Mouse (Mus musculus) liver, embryonic 16.5 days (tissue): ENCODE data around the gene Mrpl37. TPM values are rescaled to one million over a fixed set of nuclear protein-coding genes. Genes with fewer than 3 reads are reported as not detected.

Source experiments
- ATAC-seq: fragments of 200-750 bp; cut with Nextera tagmentation; 2 replicates; pipeline ENCODE4 v1.8.0; 2017; ENCODE audit warnings: low read depth, mild to moderate bottlenecking, moderate number of reproducible peaks, moderate library complexity
- H3K27ac ChIP-seq: fragments of 300-500 bp; sonication (generic); 2 replicates; pipeline ENCODE4 v1.5.1; 2014; ENCODE audit warnings: mild to moderate bottlenecking, low read length
- H3K27me3 ChIP-seq: fragments of 300-500 bp; sonication (generic); 2 replicates; pipeline ENCODE4 v1.6.1; 2014; ENCODE audit warnings: low read depth, low read length, mixed read lengths; ENCODE audit not compliant: control insufficient read depth, insufficient read depth
- H3K36me3 ChIP-seq: fragments of 300-500 bp; sonication (generic); 2 replicates; pipeline ENCODE4 v1.6.1; 2014; ENCODE audit warnings: mild to moderate bottlenecking; ENCODE audit not compliant: control insufficient read depth, insufficient read depth
- H3K4me1 ChIP-seq: fragments of 300-500 bp; sonication (generic); 2 replicates; pipeline ENCODE4 v1.6.1; 2014; ENCODE audit warnings: low read depth, low read length, mixed read lengths; ENCODE audit not compliant: control insufficient read depth
- H3K4me2 ChIP-seq: fragments of 300-500 bp; sonication (generic); 2 replicates; pipeline ENCODE4 v1.6.1; 2014; ENCODE audit warnings: low read depth, low read length, mixed read lengths
- H3K4me3 ChIP-seq: fragments of 300-500 bp; sonication (generic); 2 replicates; pipeline ENCODE4 v1.5.1; 2014; ENCODE audit warnings: low read depth, mild to moderate bottlenecking, low read length
- H3K9ac ChIP-seq: fragments of 300-500 bp; sonication (generic); 2 replicates; pipeline ENCODE4 v1.6.1; 2014; ENCODE audit warnings: low read depth, low read length
- H3K9me3 ChIP-seq: fragments of 300-500 bp; sonication (generic); replicated peaks from 2 replicates; pipeline ENCODE4 v1.6.1; 2016; ENCODE audit warnings: low read length; ENCODE audit not compliant: control insufficient read depth
- WGBS: fragments of 180-500 bp; shearing (Covaris S2); extraction: QIAGEN DNeasy Blood & Tissue Kit; methylation state at CpG from one replicate; pipeline ENCODE4 v1.1.7; 2014; ENCODE audit not compliant: insufficient replicate concordance; 5-methylcytosine and 5-hydroxymethylcytosine counted together
- polyA plus RNA-seq: library from polyadenylated mRNA; unstranded; fragments of >200 nt; fragmentation: Nextera tagmentation; extraction: Ambion mirVana; gene quantifications from 2 replicates; pipeline ENCODE4 v1.2.1, GENCODE M21; 2015

The Mrpl37 gene
- polyA plus RNA-seq, 1 experiment from 2014 or later = 47.7 TPM

DNA sequence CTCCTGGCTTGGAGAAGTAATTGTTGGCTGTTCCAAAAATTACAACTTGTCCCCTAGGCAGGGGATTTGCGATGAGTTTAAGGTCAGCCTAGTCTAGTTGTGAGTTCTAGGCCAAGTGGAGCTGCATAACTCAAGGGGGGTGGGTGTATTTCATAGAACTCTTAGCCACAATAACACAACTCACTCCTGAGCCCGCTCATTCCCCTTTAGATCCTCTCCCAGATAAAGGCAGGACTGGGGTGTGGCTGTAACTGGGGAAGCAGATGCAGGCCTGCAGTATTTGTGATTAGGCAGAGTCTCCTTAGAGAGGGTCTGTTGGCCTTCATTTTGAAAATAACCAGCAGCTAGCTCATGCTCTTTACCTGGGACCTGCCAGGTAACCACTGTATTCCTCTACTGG is 58.5 kb downstream of the Mrpl37 start:
- H3K4me3 ChIP-seq = peak overlapping the region; percentile 24
- H3K36me3 ChIP-seq = peaks cover 2% of the 10 kb centered on the region; the same call in 1 of the 2 replicates
- no peaks in the 10 kb centered on the region for H3K27me3 ChIP-seq
- peak overlapping the region; percentile 79 for H3K27ac ChIP-seq
- WGBS = 39% methylated on average over 2 of the region's 2 CpGs
- H3K9ac ChIP-seq = peak overlapping the region; percentile 43; the same call in 1 of the 2 replicates
- H3K4me2 ChIP-seq = peak overlapping the region; percentile 54
- no peaks in the 10 kb centered on the region for H3K9me3 ChIP-seq
- H3K4me1 ChIP-seq = peaks cover 55% of the 10 kb centered on the region
- ATAC-seq = peak; percentile 83

- Histone ChIP-seq H3K27me3 (no peaks in the 10 kb centered on the region), H3K4me3 (no peak overlapping the region), H3K36me3 (peaks cover 2% of the 10 kb centered on the region; the same call in 1 of the 2 replicates), H3K9ac (no peak overlapping the region), H3K4me2 (peak overlapping the region; percentile 54), H3K4me1 (peaks cover 58% of the 10 kb centered on the region), H3K27ac (peak overlapping the region; percentile 79), H3K9me3 (no peaks in the 10 kb centered on the region)
- ATAC-seq = peak; percentile 38
- 42% methylated on average over 8 of the region's 8 CpGs for WGBS
Observed at GRCm38 (mm10) chr4:107007359-107007758, 59.3 kb downstream of the Mrpl37 start.

DNA sequence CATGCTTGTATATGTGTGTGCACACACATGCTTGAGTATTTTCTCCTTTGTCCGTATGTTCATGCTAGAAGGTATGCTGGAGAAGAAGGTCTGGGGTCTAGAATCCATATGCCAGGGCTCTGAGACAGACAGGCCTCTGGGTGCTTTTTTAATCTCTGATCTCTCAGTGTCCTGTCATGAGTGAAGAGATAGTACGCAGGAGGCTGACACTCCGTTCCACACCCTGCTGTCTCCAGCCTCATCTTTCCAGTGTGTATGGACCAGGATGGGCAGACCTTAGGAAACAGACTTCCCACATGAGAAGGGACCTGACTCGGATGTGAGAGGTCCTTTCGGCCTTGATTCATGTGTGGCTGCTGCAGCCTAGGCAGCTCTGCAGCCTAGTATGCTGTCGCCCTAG is 59.9 kb downstream of the Mrpl37 start:
- no peak overlapping the region for H3K9ac ChIP-seq
- peaks cover 2% of the 10 kb centered on the region; the same call in 1 of the 2 replicates for H3K36me3 ChIP-seq
- peak overlapping the region; percentile 54 for H3K4me2 ChIP-seq
- 45% methylated on average over 6 of the region's 6 CpGs for WGBS
- H3K27me3 ChIP-seq = no peaks in the 10 kb centered on the region
- no peak overlapping the region for H3K4me3 ChIP-seq
- H3K27ac ChIP-seq = peak overlapping the region; percentile 79
- peaks cover 61% of the 10 kb centered on the region for H3K4me1 ChIP-seq
- H3K9me3 ChIP-seq = no peaks in the 10 kb centered on the region
- peak; percentile 60 for ATAC-seq

DNA sequence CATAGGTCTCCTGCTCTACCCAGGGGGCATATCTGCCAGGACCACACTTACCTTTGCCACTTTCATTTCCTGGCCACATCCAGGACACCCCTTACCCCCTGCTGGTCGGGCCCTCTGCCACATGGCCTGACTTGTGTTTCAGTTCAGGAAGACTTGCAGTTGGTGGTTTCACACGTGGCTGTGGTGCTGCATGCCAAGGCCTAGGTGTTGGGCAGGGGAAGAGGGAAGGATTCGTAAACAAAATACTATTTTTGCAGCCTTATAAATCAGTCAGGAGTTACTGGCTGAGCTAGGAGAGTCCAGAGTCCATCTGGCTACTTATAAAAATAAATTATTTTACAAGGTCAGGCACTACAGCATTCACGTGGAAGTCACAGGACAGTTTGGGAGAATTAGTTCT is 60.4 kb downstream of the Mrpl37 start:
- H3K27me3 ChIP-seq = no peaks in the 10 kb centered on the region
- no peak overlapping the region for H3K9ac ChIP-seq
- peaks cover 2% of the 10 kb centered on the region; the same call in 1 of the 2 replicates for H3K36me3 ChIP-seq
- no peak overlapping the region for H3K4me2 ChIP-seq
- H3K4me3 ChIP-seq = no peak overlapping the region
- 40% methylated on average over 4 of the region's 4 CpGs for WGBS
- peaks cover 67% of the 10 kb centered on the region for H3K4me1 ChIP-seq
- ATAC-seq = no peak
- H3K9me3 ChIP-seq = no peaks in the 10 kb centered on the region
- H3K27ac ChIP-seq = peak overlapping the region; percentile 6; the same call in 1 of the 2 replicates

Other genes with a start within 250 kb of the Mrpl37 start
- 27.4 and 31.5 TPM in 2 replicates for gene Ssbp3, start 156.2 kb downstream of the Mrpl37 start, polyA plus RNA-seq
- 1.3 and 1.8 TPM in 2 replicates for gene Cyb5rl, start 120 bp upstream of the Mrpl37 start, polyA plus RNA-seq
- not detected in 2 replicates for gene Cdcp2, start 30.0 kb upstream of the Mrpl37 start, polyA plus RNA-seq
- 196 and 197 TPM in 2 replicates for gene Tmem59, start 111.5 kb upstream of the Mrpl37 start, polyA plus RNA-seq
- gene Tceanc2, start 112.2 kb upstream of the Mrpl37 start, polyA plus RNA-seq = 11.7 and 19.8 TPM in 2 replicates
- not detected in 2 replicates for gene Ldlrad1, start 142.3 kb upstream of the Mrpl37 start, polyA plus RNA-seq
- gene Lrrc42, start 186.7 kb upstream of the Mrpl37 start, polyA plus RNA-seq = 13.6 and 14.4 TPM in 2 replicates
- 6.4 and 8.1 TPM in 2 replicates for gene Hspb11, start 186.7 kb upstream of the Mrpl37 start, polyA plus RNA-seq
- 0.08 and 0.15 TPM in 2 replicates for gene Dio1, start 240.3 kb upstream of the Mrpl37 start, polyA plus RNA-seq
- gene Yipf1, start 247.5 kb upstream of the Mrpl37 start, polyA plus RNA-seq = 21.6 and 22.4 TPM in 2 replicates